Mouse (Mus musculus) midbrain, embryonic 11.5 days (tissue): ENCODE measurements around the gene Gm4779. TPM values are rescaled to one million over a fixed set of nuclear protein-coding genes. Genes with fewer than 3 reads are reported as not detected.
A peak's percentile ranks its signal among the peaks of the same experiment; 100 is the strongest.

Source experiments
- ATAC-seq: fragments of 200-750 bp; cut with Nextera tagmentation; 2 replicates; pipeline ENCODE4 v1.8.0; 2017; ENCODE audit warnings: moderate TSS enrichment, moderate library complexity; ENCODE audit not compliant: low FRiP score
- DNase-seq: peaks from one replicate; pipeline ENCODE4 v3.0.0; 2015; ENCODE audit warnings: low spot score; ENCODE audit errors: missing footprints
- H3K27ac ChIP-seq: fragments of 300-500 bp; sonication (generic); 2 replicates; pipeline ENCODE4 v1.5.1; 2014; ENCODE audit warnings: low read depth, low read length
- H3K27me3 ChIP-seq: fragments of 300-500 bp; sonication (generic); 2 replicates; pipeline ENCODE4 v1.6.1; 2014; ENCODE audit warnings: mild to moderate bottlenecking, low read length, moderate library complexity, mixed read lengths; ENCODE audit not compliant: control insufficient read depth, insufficient read depth
- H3K36me3 ChIP-seq: fragments of 300-500 bp; sonication (generic); 2 replicates; pipeline ENCODE4 v1.6.1; 2014; ENCODE audit warnings: mild to moderate bottlenecking, low read length, moderate library complexity, mixed read lengths; ENCODE audit not compliant: control insufficient read depth, insufficient read depth
- H3K4me1 ChIP-seq: fragments of 300-500 bp; sonication (generic); 2 replicates; pipeline ENCODE4 v1.6.1; 2014; ENCODE audit warnings: low read length; ENCODE audit not compliant: control insufficient read depth, insufficient read depth
- H3K4me2 ChIP-seq: fragments of 300-500 bp; sonication (generic); 2 replicates; pipeline ENCODE4 v1.6.1; 2014; ENCODE audit warnings: mild to moderate bottlenecking, moderate library complexity
- H3K4me3 ChIP-seq: fragments of 300-500 bp; sonication (generic); 2 replicates; pipeline ENCODE4 v1.5.1; 2014; ENCODE audit warnings: low read depth, low read length
- H3K9ac ChIP-seq: fragments of 300-500 bp; sonication (generic); 2 replicates; pipeline ENCODE4 v1.6.1; 2014; ENCODE audit warnings: low read length
- H3K9me3 ChIP-seq: fragments of 300-500 bp; sonication (generic); 2 replicates; pipeline ENCODE4 v1.6.1; 2016; ENCODE audit warnings: low read length; ENCODE audit not compliant: control insufficient read depth
- WGBS: fragments of 180-500 bp; shearing (Covaris S2); extraction: QIAGEN DNeasy Blood & Tissue Kit; methylation state at CpG from one replicate; pipeline ENCODE4 v1.1.7; 2014; 5-methylcytosine and 5-hydroxymethylcytosine counted together
- polyA plus RNA-seq: library from polyadenylated mRNA; unstranded; fragments of >200 nt; fragmentation: Nextera tagmentation; extraction: Ambion mirVana; gene quantifications from 2 replicates; pipeline ENCODE4 v1.2.1, GENCODE M21; 2014

Gene Gm4779
- polyA plus RNA-seq, 1 experiment from 2014 or later: not detected

DNA sequence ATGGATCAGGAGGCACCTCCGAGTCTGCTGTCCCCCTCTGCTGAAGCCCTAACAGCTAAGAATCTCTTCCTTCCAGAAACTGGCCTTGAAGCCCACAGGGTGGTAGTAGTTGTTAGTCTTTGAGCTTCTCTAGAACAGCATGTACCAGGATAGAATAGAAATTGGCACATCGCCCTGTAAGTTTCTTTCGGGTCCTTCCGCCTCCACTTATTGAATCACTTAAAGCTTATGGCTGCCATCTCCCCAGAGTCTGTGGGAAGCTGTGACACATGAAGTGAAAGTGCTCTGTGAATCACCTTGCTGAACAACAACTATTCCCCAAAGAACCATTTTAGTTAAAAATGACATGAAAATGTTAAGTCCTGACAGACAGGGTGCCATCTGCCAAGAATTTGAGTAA lies 29.1 kb downstream of the Gm4779 start:
- WGBS: 89% methylated on average over 4 of the region's 4 CpGs
- no peak for DNase-seq
- H3K27ac ChIP-seq: no peak overlapping the region
- H3K27me3 ChIP-seq: peaks cover 2% of the 10 kb centered on the region
- H3K9me3 ChIP-seq: no peaks in the 10 kb centered on the region
- H3K36me3 ChIP-seq: no peaks in the 10 kb centered on the region
- no peaks in the 10 kb centered on the region for H3K4me1 ChIP-seq
- no peak for ATAC-seq
- no peak overlapping the region for H3K4me3 ChIP-seq
- no peak overlapping the region for H3K9ac ChIP-seq
- H3K4me2 ChIP-seq: no peak overlapping the region

DNA sequence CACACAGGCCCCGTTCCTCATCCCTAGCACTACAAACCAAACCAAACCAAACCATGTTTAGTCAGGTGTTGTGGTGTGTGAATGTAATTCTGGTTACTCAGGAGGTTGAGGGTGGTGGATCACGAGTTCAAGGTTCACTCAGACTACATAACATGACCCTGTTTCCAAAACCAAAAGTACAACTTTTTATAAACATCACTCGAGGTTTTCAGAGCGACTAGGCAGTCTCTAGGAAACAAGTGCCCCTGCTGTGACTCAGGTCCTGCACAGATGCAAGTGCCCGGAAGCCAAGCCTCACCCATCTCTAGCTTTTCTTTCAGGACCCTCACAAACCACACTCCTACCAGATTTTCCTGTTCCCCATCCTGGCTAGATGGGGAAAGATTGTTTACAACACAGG lies 29.6 kb downstream of the Gm4779 start:
- ATAC-seq (no peak), DNase-seq (no peak)
- H3K4me1 ChIP-seq: no peaks in the 10 kb centered on the region
- peaks cover 5% of the 10 kb centered on the region for H3K27me3 ChIP-seq
- H3K4me3 ChIP-seq: no peak overlapping the region
- 80% methylated on average over 5 of the region's 5 CpGs for WGBS
- H3K27ac ChIP-seq: no peak overlapping the region
- H3K9me3 ChIP-seq: no peaks in the 10 kb centered on the region
- H3K9ac ChIP-seq: no peak overlapping the region
- H3K4me2 ChIP-seq: no peak overlapping the region
- H3K36me3 ChIP-seq: no peaks in the 10 kb centered on the region

DNA sequence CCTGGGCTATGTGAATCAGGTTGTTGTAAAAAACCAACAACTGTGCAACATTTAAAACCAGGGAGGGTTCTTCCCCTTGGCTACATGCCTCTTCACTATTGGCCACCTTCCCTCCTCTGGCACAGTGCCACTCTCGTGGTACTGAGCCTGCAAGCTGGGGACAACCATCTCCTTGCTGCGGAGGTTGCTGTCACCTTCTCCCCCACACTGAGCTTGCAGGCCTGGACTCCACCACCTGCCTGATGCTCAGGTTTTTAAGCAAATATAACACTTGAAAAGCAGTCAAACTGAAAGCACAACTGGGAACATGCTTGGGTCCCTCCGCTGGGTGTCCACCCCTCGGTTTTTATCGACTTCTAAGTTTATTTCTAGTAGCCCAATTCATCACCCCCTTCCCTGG lies 39.7 kb downstream of the Gm4779 start:
- 78% methylated on average over 5 of the region's 5 CpGs for WGBS

DNA sequence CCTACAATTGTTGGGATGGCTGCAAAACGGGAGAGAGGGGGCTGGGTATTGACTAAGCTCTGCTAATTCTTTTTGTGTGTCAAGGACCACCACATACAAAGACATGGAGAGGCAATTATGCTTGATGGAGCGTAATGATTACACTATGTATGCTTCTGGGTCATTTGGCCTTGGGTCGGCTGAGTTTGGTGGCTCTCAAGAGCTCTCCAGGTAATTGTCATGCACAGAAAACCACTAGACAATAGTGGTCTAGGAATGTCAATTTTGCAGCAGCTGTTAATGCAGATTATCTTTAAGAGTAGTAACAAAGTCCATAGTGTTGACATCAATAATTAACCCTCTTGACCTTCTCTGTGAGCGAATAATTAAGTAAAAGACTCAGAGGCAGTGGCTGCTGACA lies 44.1 kb downstream of the Gm4779 start:
- Histone ChIP-seq H3K9me3 (no peaks in the 10 kb centered on the region), H3K4me3 (no peak overlapping the region), H3K27me3 (peaks cover 8% of the 10 kb centered on the region), H3K27ac (no peak overlapping the region), H3K9ac (no peak overlapping the region), H3K4me1 (no peaks in the 10 kb centered on the region), H3K4me2 (no peak overlapping the region), H3K36me3 (no peaks in the 10 kb centered on the region)
- WGBS: 58% methylated on average over 4 of the region's 4 CpGs
- ATAC-seq (no peak), DNase-seq (no peak)

More for the DNA sequence above, 39.7 kb downstream of the Gm4779 start:
- Histone ChIP-seq H3K4me3 (no peak overlapping the region), H3K9me3 (no peaks in the 10 kb centered on the region), H3K27ac (no peak overlapping the region), H3K4me1 (no peaks in the 10 kb centered on the region), H3K27me3 (peaks cover 5% of the 10 kb centered on the region; the same call in 1 of the 2 replicates), H3K36me3 (no peaks in the 10 kb centered on the region), H3K9ac (no peak overlapping the region), H3K4me2 (no peak overlapping the region)
- no peak for DNase-seq
- ATAC-seq: no peak

DNA sequence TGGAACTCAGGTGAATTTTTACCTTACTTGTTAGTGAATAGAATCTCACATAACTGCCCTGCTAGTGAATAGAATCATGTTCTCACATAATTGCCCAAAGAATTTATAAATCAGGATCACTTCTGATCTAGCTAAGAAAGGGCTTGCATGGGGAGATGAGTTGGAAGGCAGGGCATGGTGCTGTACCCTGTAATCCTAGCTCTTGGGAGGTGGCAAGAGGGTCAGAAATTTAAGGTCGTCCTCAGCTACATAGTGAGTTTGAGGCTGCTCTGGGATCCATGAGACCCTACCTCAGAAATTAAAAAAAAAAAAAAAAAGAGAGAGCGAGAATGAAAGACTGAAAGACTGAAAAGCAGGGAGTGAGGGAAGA lies 53.2 kb downstream of the Gm4779 start:
- Histone ChIP-seq H3K4me3 (no peak overlapping the region), H3K9ac (no peak overlapping the region), H3K4me2 (no peak overlapping the region), H3K36me3 (no peaks in the 10 kb centered on the region), H3K4me1 (no peaks in the 10 kb centered on the region), H3K9me3 (no peaks in the 10 kb centered on the region), H3K27ac (no peak overlapping the region), H3K27me3 (peaks cover 6% of the 10 kb centered on the region)
- WGBS: 71% methylated on average over 2 of the region's 2 CpGs
- DNase-seq: no peak
- no peak for ATAC-seq

DNA sequence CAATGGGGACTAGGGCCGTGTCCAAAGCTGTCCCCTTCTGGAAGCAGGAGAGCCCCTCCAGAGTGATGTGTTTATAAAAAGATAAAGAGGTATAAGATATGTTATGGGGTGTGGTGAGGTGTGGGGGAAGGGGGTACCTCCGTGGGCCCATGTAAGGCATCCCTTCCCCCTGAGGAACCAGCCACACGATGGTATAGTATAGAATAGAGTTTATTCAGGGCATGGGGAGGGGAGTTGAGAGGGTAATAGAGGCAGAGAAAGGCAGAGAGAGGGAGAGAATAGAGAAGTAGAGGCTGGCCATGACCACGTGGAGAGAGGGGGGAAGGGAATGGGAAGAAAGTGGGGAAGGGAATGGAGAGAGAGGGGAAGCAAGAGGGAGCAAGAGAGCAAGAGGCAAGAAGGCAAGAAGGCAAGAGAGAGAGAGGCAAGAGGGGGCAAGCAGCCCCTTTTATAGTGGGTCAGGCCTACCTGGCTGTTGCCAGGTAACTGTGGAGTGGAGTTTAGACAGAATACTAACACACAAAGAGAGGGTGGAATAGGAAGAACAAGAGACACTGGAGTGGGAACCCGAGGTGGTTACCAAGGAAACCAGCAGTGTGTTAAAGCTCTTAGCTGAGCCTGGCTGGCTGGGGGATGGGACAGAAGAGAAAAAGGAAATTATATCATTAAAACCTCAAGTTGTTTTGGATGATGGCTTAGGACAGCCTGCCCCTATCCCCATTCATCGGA lies 53.7 kb downstream of the Gm4779 start:
- Histone ChIP-seq H3K4me2 (no peak overlapping the region), H3K4me3 (no peak overlapping the region), H3K27me3 (peaks cover 6% of the 10 kb centered on the region), H3K4me1 (no peaks in the 10 kb centered on the region), H3K27ac (no peak overlapping the region), H3K9me3 (no peaks in the 10 kb centered on the region), H3K36me3 (no peaks in the 10 kb centered on the region), H3K9ac (no peak overlapping the region)
- DNase-seq (peak; percentile 84), ATAC-seq (peak; percentile 77)
- 44% methylated on average over 6 of the region's 6 CpGs for WGBS

Other genes with a start within 250 kb of the Gm4779 start
- 237 and 262 TPM in 2 replicates for gene Ogt, start 154.4 kb downstream of the Gm4779 start, polyA plus RNA-seq
- gene Cxcr3, start 60.2 kb downstream of the Gm4779 start, polyA plus RNA-seq: 0.12 and 0.20 TPM in 2 replicates
- not detected in 2 replicates for gene 8030474K03Rik, start 233 bp upstream of the Gm4779 start, polyA plus RNA-seq
- gene Nhsl2, start 55.0 kb upstream of the Gm4779 start, polyA plus RNA-seq: 6.8 and 10.1 TPM in 2 replicates